Comparison of ENCODE assay signal across 8 mouse cellular contexts in the genomic region with DNA sequence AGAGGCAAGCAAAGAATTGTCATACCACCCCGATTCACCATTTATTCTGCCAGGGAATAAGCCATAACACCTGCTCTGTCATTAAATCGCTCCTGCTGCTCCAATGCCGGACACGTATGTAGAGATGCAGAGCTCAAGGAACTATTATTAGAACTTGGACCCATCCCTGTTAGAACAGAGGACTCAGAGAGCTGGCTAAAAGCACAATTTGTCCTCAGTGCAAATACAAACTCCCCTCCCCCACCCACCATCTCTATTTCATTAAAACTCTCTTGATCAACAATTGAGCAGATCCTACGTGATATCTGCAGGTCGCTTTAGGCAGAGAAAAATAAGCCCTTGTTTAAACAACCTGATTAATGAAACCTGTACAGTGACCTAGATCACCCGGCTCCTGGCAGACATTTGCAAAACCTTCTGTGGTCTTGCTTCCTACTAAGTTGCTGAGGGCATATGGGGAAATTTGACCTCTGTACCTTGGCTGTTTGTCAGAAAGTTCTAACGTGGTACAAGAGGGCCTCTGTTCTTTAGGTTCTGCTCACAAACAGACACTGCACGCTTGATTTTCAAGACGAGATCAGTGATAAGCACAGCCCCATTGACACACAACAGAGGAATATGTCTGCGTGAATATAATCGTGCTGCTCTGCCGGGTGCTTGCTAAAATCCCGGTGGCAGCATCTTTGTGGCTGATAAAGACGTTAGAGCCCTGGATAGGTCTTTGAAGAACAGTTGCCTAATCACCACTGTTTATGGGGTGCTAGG. TPM values are rescaled to one million over a fixed set of nuclear protein-coding genes. Genes with fewer than 3 reads are reported as not detected.
DNase-seq lines count a peak whose midpoint lies in the region; ATAC-seq and TF ChIP-seq lines count a peak whose summit lies in the region.

No protein-coding gene starts in this region.

- no peak for TF ChIP-seq EP300 in heart, adult 2 months (IDR thresholded peaks at IDR 0.05; ENCODE audit: insufficient read depth, low read depth, low read length)

- H3K4me1 ChIP-seq in heart, adult 2 months (ENCODE audit: control insufficient read depth, insufficient read depth, low read length), result peaks cover 4% of the 10 kb centered on the region
- peaks cover 11% of the 10 kb centered on the region; the same call in 1 of the 2 replicates for H3K4me1 ChIP-seq in kidney, adult 2 months (ENCODE audit: control insufficient read depth, insufficient read depth, low read length)
- peaks cover 23% of the 10 kb centered on the region for H3K4me1 ChIP-seq in lung, embryonic 16.5 days (replicated peaks; ENCODE audit: control insufficient read depth, insufficient read depth, low read length)

- H3K79me2 ChIP-seq in heart, adult 2 months (replicated peaks; ENCODE audit: control insufficient read depth, insufficient read depth, low read length), result no peaks in the 10 kb centered on the region; the same call in 1 of the 2 replicates

- H3K4me2 ChIP-seq in lung, embryonic 16.5 days (ENCODE audit: low read depth, low read length), result peak overlapping the region; percentile 17; the same call in 1 of the 2 replicates

- 19% methylated on average over 15 of the region's 15 CpGs for WGBS in heart, adult 2 months
- 15% methylated on average over 15 of the region's 15 CpGs for WGBS in kidney, adult 2 months
- WGBS in lung, embryonic 16.5 days, result 15% methylated on average over 15 of the region's 15 CpGs

- no peaks in the 10 kb centered on the region for H3K27me3 ChIP-seq in heart, adult 2 months (ENCODE audit: control insufficient read depth, insufficient read depth, low read length)
- H3K27me3 ChIP-seq in kidney, adult 2 months (replicated peaks; ENCODE audit: control insufficient read depth, insufficient read depth, low read length), result no peaks in the 10 kb centered on the region
- no peaks in the 10 kb centered on the region for H3K27me3 ChIP-seq in lung, embryonic 16.5 days (ENCODE audit: control insufficient read depth, insufficient read depth, low read depth, low read length)

- intact Hi-C loops in heart, adult 2 months (cut with DNase I), result loop anchor here (10.0 kb wide), 4 partner anchors 183 to 1383 kb away; no protein-coding TSS in a partner anchor

- H3K9ac ChIP-seq in heart, adult 2 months (ENCODE audit: low read depth, low read length), result peak overlapping the region; percentile 54
- no peak overlapping the region for H3K9ac ChIP-seq in lung, embryonic 16.5 days (ENCODE audit: low read length)

- ATAC-seq in lung, embryonic 16.5 days (ENCODE audit: low read depth), result no peak

- H3K4me3 ChIP-seq in heart, adult 2 months, result peak overlapping the region; percentile 15; the same call in 1 of the 2 replicates
- H3K4me3 ChIP-seq in kidney, adult 2 months (ENCODE audit: insufficient read depth, low read depth, low read length), result 0 out of 2 replicates have a peak overlapping the region, but pooled peaks have one; percentile 3
- H3K4me3 ChIP-seq in lung, embryonic 16.5 days (ENCODE audit: low read length), result no peak overlapping the region

- TF ChIP-seq CTCF in heart, adult 2 months (IDR thresholded peaks at IDR 0.05), result no peak
- no peak for TF ChIP-seq CTCF in kidney, adult 2 months (conservative IDR thresholded peaks at IDR 0.05; ENCODE audit: insufficient read depth, insufficient read length, low read depth, low read length)

- H3K9me3 ChIP-seq in lung, embryonic 16.5 days (ENCODE audit: control insufficient read depth, low read length), result no peaks in the 10 kb centered on the region

- no peak for TF ChIP-seq POLR2A in heart, adult 2 months (IDR thresholded peaks at IDR 0.05; ENCODE audit: insufficient read depth, low read depth, low read length)
- TF ChIP-seq POLR2A in kidney, adult 2 months (IDR thresholded peaks at IDR 0.05; ENCODE audit: low read depth, low read length), result no peak

- H3K36me3 ChIP-seq in heart, adult 2 months (ENCODE audit: control insufficient read depth, insufficient read depth, low read length), result peaks cover 3% of the 10 kb centered on the region; the same call in 1 of the 2 replicates
- peaks cover 6% of the 10 kb centered on the region; the same call in 1 of the 2 replicates for H3K36me3 ChIP-seq in kidney, adult 2 months (ENCODE audit: control insufficient read depth, insufficient read depth, low read length)
- no peaks in the 10 kb centered on the region for H3K36me3 ChIP-seq in lung, embryonic 16.5 days (ENCODE audit: control insufficient read depth, insufficient read depth, low read length)

- peak; percentile 29 to 32 for DNase-seq in urinary bladder, postnatal 36 days (ENCODE audit: low spot score in 2 of 2)
- DNase-seq in urinary bladder, adult 18-20 months (ENCODE audit: low spot score in 2 of 2), result no peak
- peak; percentile 42 to 69 for DNase-seq in cerebellum, postnatal 14 days
- DNase-seq in heart, adult 2 months, result peak; percentile 38 to 49
- DNase-seq in kidney, adult 2 months, result peak; percentile 73
- peak; percentile 72 for DNase-seq in skeletal muscle tissue, adult 2 months (ENCODE audit: low read depth, low spot score)
- no peak for DNase-seq in right cerebral cortex, postnatal 14 days

- peak overlapping the region; percentile 77 for H3K27ac ChIP-seq in heart, adult 2 months
- peak overlapping the region; percentile 71 for H3K27ac ChIP-seq in kidney, adult 2 months (ENCODE audit: insufficient read depth, low read depth, low read length)
- peak overlapping the region; percentile 53 for H3K27ac ChIP-seq in lung, embryonic 16.5 days (ENCODE audit: low read length)

RNA-seq across cellular contexts. Expression of a gene that starts 4.3 kb away (rescaled TPM):
- total RNA-seq in heart, adult 2 months (2021), result 10 to 100 TPM; 38.7 to 54.0 TPM
- polyA plus RNA-seq in heart, adult 2 months (2012; rRNA removed), result 22.2 and 23.8 TPM in 2 replicates
- 70.7 and 80.9 TPM in 2 replicates for polyA plus RNA-seq in kidney, adult 2 months (2012; rRNA removed)
- polyA plus RNA-seq in lung, embryonic 16.5 days (2015; fragmentation: Nextera tagmentation; extraction: Ambion mirVana), result 31.7 and 37.8 TPM in 2 replicates

Comparison
In these comparisons a context has a peak if more than half of its experiments do, and no peak if none do; other contexts are left out.
1. DNase-seq: peak in urinary bladder, postnatal 36 days (2 of 2), cerebellum, postnatal 14 days (2 of 2), heart, adult 2 months (2 of 2), kidney, adult 2 months (single experiment) and skeletal muscle tissue, adult 2 months (single experiment); none in urinary bladder, adult 18-20 months (0 of 2) and right cerebral cortex, postnatal 14 days (single experiment).
2. Peak in every context shown above with its lines, with median percentiles within 50 percentile points of each other: H3K27ac ChIP-seq.